Mouse (Mus musculus) G1E (cell line): ENCODE measurements at regions not wholly inside any gene's neighbourhood (a gene's known extent, or its start where the extent isn't known, plus 50 kb on each side); places are given as distances from the start of the nearest gene placed in this dataset.

Experiments used
- ATAC-seq: 2 replicates; pipeline ENCODE4 v1.8.0; 2016; ENCODE audit warnings: mild to moderate bottlenecking; ENCODE audit not compliant: insufficient number of reproducible peaks, poor library complexity, low FRiP score, severe bottlenecking; ENCODE audit errors: extremely low read depth
- DNase-seq: peaks from one replicate; pipeline ENCODE4 v3.0.0; 2012; ENCODE audit warnings: low spot score
- H3K27me3 ChIP-seq: 2 replicates; pipeline ENCODE4 v1.6.1; 2012; ENCODE audit warnings: mild to moderate bottlenecking, low read length, inconsistent platforms; ENCODE audit not compliant: insufficient read depth
- H3K36me3 ChIP-seq: replicated peaks from 2 replicates; pipeline ENCODE3; 2012; ENCODE audit warnings: mild to moderate bottlenecking, inconsistent platforms
- H3K4me1 ChIP-seq: 2 replicates; pipeline ENCODE4 v1.6.1; 2012; ENCODE audit warnings: low read depth, low read length, inconsistent platforms, mixed read lengths; ENCODE audit not compliant: insufficient read depth
- H3K4me3 ChIP-seq: 2 replicates; pipeline ENCODE4 v1.5.1; 2012; ENCODE audit warnings: low read depth, mild to moderate bottlenecking, inconsistent platforms, low read length, moderate library complexity, mixed read lengths
- H3K9me3 ChIP-seq: replicated peaks from 2 replicates; pipeline ENCODE4 v1.6.1; 2012; ENCODE audit warnings: inconsistent platforms
- CTCF ChIP-seq: IDR thresholded peaks from 2 replicates; pipeline ENCODE4 v1.5.1; 2012; ENCODE audit warnings: low read depth, low read length, inconsistent platforms, mixed read lengths
- GATA1 ChIP-seq: IDR thresholded peaks from 2 replicates; pipeline ENCODE4 v1.6.1; 2012; ENCODE audit warnings: borderline replicate concordance, low read length, inconsistent platforms, mixed read lengths
- GATA2 ChIP-seq: IDR thresholded peaks from 2 replicates; pipeline ENCODE4 v1.6.1; 2012; ENCODE audit warnings: low read depth, low read length, inconsistent platforms, borderline replicate concordance
- POLR2AphosphoS5 ChIP-seq: IDR thresholded peaks from 2 replicates; pipeline ENCODE4 v1.6.1; 2012; ENCODE audit warnings: low read depth, low read length, inconsistent platforms; ENCODE audit not compliant: insufficient replicate concordance
- TAL1 ChIP-seq: conservative IDR thresholded peaks from 2 replicates; pipeline ENCODE4 v1.6.1; 2012; ENCODE audit warnings: low read depth, low read length, inconsistent platforms, mixed read lengths

DNA sequence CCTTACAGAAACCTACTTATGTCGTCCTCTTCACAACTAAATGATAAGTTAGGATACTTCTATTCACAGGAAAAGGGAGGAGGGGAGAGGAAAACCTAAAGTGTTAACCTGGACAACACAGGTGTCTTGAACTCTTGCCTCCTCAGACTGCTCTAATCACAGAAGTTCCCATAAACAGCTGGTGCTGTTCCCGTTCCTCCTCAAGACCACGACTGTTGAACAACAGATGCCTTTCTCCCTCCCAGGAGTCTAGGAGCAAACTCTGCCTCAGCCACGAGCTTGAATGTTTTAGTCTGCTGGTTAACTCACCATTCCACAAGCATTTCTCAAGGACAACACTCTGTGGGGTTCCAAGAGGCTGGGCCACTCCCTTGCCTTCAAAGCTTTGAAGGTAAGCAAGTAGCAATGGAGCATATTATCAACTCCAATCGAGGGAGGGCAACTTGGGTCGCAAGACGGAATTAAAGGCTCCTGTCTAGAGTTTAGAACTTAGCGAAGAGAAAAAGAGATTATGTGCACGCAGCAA lies 186.6 kb upstream of the Bcl6 start:
- no peaks in the 10 kb centered on the region for H3K36me3 ChIP-seq
- peaks cover 41% of the 10 kb centered on the region for H3K9me3 ChIP-seq
- TF ChIP-seq TAL1 (no peak), POLR2AphosphoS5 (no peak)
- no peaks in the 10 kb centered on the region for H3K4me1 ChIP-seq
- ATAC-seq (no peak), DNase-seq (no peak)
- H3K4me3 ChIP-seq = no peak overlapping the region
- H3K27me3 ChIP-seq = no peaks in the 10 kb centered on the region

GRCm38 (mm10) chr16:24174595-24174994 lies 185.9 kb upstream of the Bcl6 start:
- TF ChIP-seq POLR2AphosphoS5 (no peak), GATA1 (no peak), TAL1 (no peak), GATA2 (no peak), CTCF (no peak)
- no peaks in the 10 kb centered on the region for H3K36me3 ChIP-seq

GRCm38 (mm10) chr16:24173783-24174518 lies 185.3 kb upstream of the Bcl6 start:
- DNase-seq = no peak
- Histone ChIP-seq H3K27me3 (no peaks in the 10 kb centered on the region), H3K4me1 (no peaks in the 10 kb centered on the region), H3K4me3 (no peak overlapping the region), H3K9me3 (peaks cover 32% of the 10 kb centered on the region), H3K36me3 (no peaks in the 10 kb centered on the region)
- ATAC-seq = no peak
- TF ChIP-seq GATA1 (no peak), GATA2 (no peak), CTCF (no peak), TAL1 (no peak), POLR2AphosphoS5 (no peak)

More at GRCm38 (mm10) chr16:24174595-24174994, 185.9 kb upstream of the Bcl6 start:
- H3K4me1 ChIP-seq = no peaks in the 10 kb centered on the region
- H3K9me3 ChIP-seq = peaks cover 35% of the 10 kb centered on the region
- ATAC-seq = no peak
- no peak overlapping the region for H3K4me3 ChIP-seq
- no peaks in the 10 kb centered on the region for H3K27me3 ChIP-seq
- DNase-seq = no peak

- Histone ChIP-seq H3K4me1 (no peaks in the 10 kb centered on the region), H3K9me3 (peaks cover 32% of the 10 kb centered on the region), H3K36me3 (no peaks in the 10 kb centered on the region), H3K27me3 (no peaks in the 10 kb centered on the region), H3K4me3 (no peak overlapping the region)
- no peak for DNase-seq
- ATAC-seq = no peak
- TF ChIP-seq POLR2AphosphoS5 = no peak
- TF ChIP-seq TAL1 = no peak
- TF ChIP-seq GATA2 = no peak
- TF ChIP-seq CTCF = no peak
- no peak for TF ChIP-seq GATA1
These were observed 184.0 kb upstream of the Bcl6 start for GRCm38 (mm10) chr16:24172653-24173052.

- H3K4me3 ChIP-seq = no peak overlapping the region
- TF ChIP-seq POLR2AphosphoS5 (no peak), TAL1 (no peak), GATA2 (no peak), GATA1 (no peak), CTCF (no peak)
- DNase-seq = no peak
- no peak for ATAC-seq
- no peaks in the 10 kb centered on the region for H3K4me1 ChIP-seq
- no peaks in the 10 kb centered on the region for H3K27me3 ChIP-seq
- H3K36me3 ChIP-seq = no peaks in the 10 kb centered on the region
- H3K9me3 ChIP-seq = peaks cover 32% of the 10 kb centered on the region
These were observed 183.4 kb upstream of the Bcl6 start for GRCm38 (mm10) chr16:24172065-24172464.

- DNase-seq (no peak), ATAC-seq (no peak)
- no peaks in the 10 kb centered on the region for H3K4me1 ChIP-seq
- H3K27me3 ChIP-seq = no peaks in the 10 kb centered on the region
- TF ChIP-seq GATA1 (no peak), CTCF (no peak)
- H3K36me3 ChIP-seq = no peaks in the 10 kb centered on the region
- H3K4me3 ChIP-seq = no peak overlapping the region
- H3K9me3 ChIP-seq = peaks cover 33% of the 10 kb centered on the region
These were observed 182.5 kb upstream of the Bcl6 start for GRCm38 (mm10) chr16:24171161-24171560.

GRCm38 (mm10) chr16:24166496-24166895 lies 177.8 kb upstream of the Bcl6 start:
- DNase-seq = no peak
- peaks cover 26% of the 10 kb centered on the region for H3K9me3 ChIP-seq
- H3K4me1 ChIP-seq = no peaks in the 10 kb centered on the region
- no peak for ATAC-seq
- H3K27me3 ChIP-seq = no peaks in the 10 kb centered on the region
- no peaks in the 10 kb centered on the region for H3K36me3 ChIP-seq
- no peak overlapping the region for H3K4me3 ChIP-seq
- TF ChIP-seq GATA2 = no peak
